Mouse (Mus musculus) MEL (cell line): ENCODE data around the gene Ermap. TPM values are rescaled to one million over a fixed set of nuclear protein-coding genes. Genes with fewer than 3 reads are reported as not detected.

Experiments
- DNase-seq: peaks from one replicate; pipeline ENCODE4 v3.0.0; 2011; ENCODE audit warnings: low read depth, low spot score
- H3K27ac ChIP-seq: 2 replicates; pipeline ENCODE4 v1.5.1; 2012; ENCODE audit warnings: low read depth, mild to moderate bottlenecking, control low read depth, low read length, moderate library complexity; ENCODE audit not compliant: control insufficient read depth
- H3K27me3 ChIP-seq, 2 experiments: fragments of 150-350 bp in 1 of 2; sonication (generic) in 1 of 2; 2 replicates each; pipeline ENCODE4 v1.6.1; 2012; ENCODE audit warnings: low read length in 2 of 2, mild to moderate bottlenecking in 2 of 2, improper control_type of control experiment in 1 of 2, moderate library complexity in 1 of 2; ENCODE audit not compliant: insufficient read depth in 2 of 2, control insufficient read depth in 1 of 2
- H3K36me3 ChIP-seq, 2 experiments: 2 replicates each; pipeline ENCODE4 v1.6.1; 2012 to 2014; ENCODE audit warnings: low read length in 2 of 2, improper control_type of control experiment in 1 of 2, inconsistent platforms in 1 of 2, mild to moderate bottlenecking in 1 of 2; ENCODE audit not compliant: insufficient read depth in 2 of 2, control insufficient read depth in 1 of 2
- H3K4me1 ChIP-seq, 2 experiments: fragments of 150-350 bp in 1 of 2; sonication (generic) in 1 of 2; 2 replicates each; pipeline ENCODE4 v1.6.1; 2012; ENCODE audit warnings: low read length in 2 of 2, improper control_type of control experiment in 1 of 2, mild to moderate bottlenecking in 1 of 2; ENCODE audit not compliant: insufficient read depth in 2 of 2, control insufficient read depth in 1 of 2
- H3K4me3 ChIP-seq, 2 experiments: fragments of 150-350 bp in 1 of 2; sonication (generic) in 1 of 2; 2 replicates each; pipeline ENCODE4 v1.5.1; 2012; ENCODE audit warnings: low read depth in 2 of 2, low read length in 2 of 2, mild to moderate bottlenecking in 2 of 2, moderate library complexity in 2 of 2, control low read depth in 1 of 2, improper control_type of control experiment in 1 of 2; ENCODE audit not compliant: control insufficient read depth in 1 of 2, insufficient read depth in 1 of 2
- H3K79me2 ChIP-seq: 2 replicates; pipeline ENCODE4 v1.6.1; 2012; ENCODE audit warnings: mild to moderate bottlenecking, low read length, moderate library complexity; ENCODE audit not compliant: control insufficient read depth, poor library complexity, insufficient read depth
- H3K9ac ChIP-seq: 2 replicates; pipeline ENCODE4 v1.6.1; 2012; ENCODE audit warnings: low read depth, mild to moderate bottlenecking, control low read depth, low read length, moderate library complexity; ENCODE audit not compliant: control insufficient read depth, poor library complexity, severe bottlenecking
- H3K9me3 ChIP-seq: fragments of 150-350 bp; sonication (generic); replicated peaks from 2 replicates; pipeline ENCODE4 v1.6.1; 2012; ENCODE audit warnings: mild to moderate bottlenecking, low read length, improper control_type of control experiment, moderate library complexity; ENCODE audit not compliant: insufficient read depth
- BHLHE40 ChIP-seq: IDR thresholded peaks from 2 replicates; pipeline ENCODE4 v1.6.1; 2012; ENCODE audit warnings: low read depth, mild to moderate bottlenecking, inconsistent platforms, low read length, improper control_type of control experiment, borderline replicate concordance
- CHD1 ChIP-seq: IDR thresholded peaks from 2 replicates; pipeline ENCODE4 v1.6.1; 2012; ENCODE audit warnings: low read depth, mild to moderate bottlenecking, inconsistent platforms, low read length, improper control_type of control experiment
- CHD2 ChIP-seq: IDR thresholded peaks from 2 replicates; pipeline ENCODE4 v1.6.1; 2011; ENCODE audit warnings: low read length, improper control_type of control experiment
- CTCF ChIP-seq, 3 experiments: IDR thresholded peaks in 2 of 3; conservative IDR thresholded peaks in 1 of 3; 2 replicates each; pipeline ENCODE4 v1.5.1; 2011 to 2012; ENCODE audit warnings: low read length in 3 of 3, low read depth in 2 of 3, mild to moderate bottlenecking in 2 of 3, improper control_type of control experiment in 1 of 3, inconsistent platforms in 1 of 3, mixed read lengths in 1 of 3, moderate library complexity in 1 of 3; ENCODE audit not compliant: control insufficient read depth in 1 of 3, insufficient read depth in 1 of 3, poor library complexity in 1 of 3, severe bottlenecking in 1 of 3
- ELF1 ChIP-seq: IDR thresholded peaks from 2 replicates; pipeline ENCODE4 v1.6.1; 2014; ENCODE audit warnings: low read depth, mild to moderate bottlenecking, inconsistent platforms, low read length, improper control_type of control experiment, moderate library complexity
- EP300 ChIP-seq, 2 experiments: IDR thresholded peaks; 2 replicates each; pipeline ENCODE4 v1.6.1; 2011; ENCODE audit warnings: improper control_type of control experiment in 2 of 2, low read length in 2 of 2, low read depth in 1 of 2, mild to moderate bottlenecking in 1 of 2
- GATA1 ChIP-seq: IDR thresholded peaks from 2 replicates; pipeline ENCODE4 v1.6.1; 2011; ENCODE audit warnings: low read depth, low read length, improper control_type of control experiment
- HCFC1 ChIP-seq: IDR thresholded peaks from 2 replicates; pipeline ENCODE4 v1.6.1; 2012; ENCODE audit warnings: low read depth, mild to moderate bottlenecking, inconsistent platforms, low read length, improper control_type of control experiment, moderate library complexity
- KAT2A ChIP-seq: conservative IDR thresholded peaks from 2 replicates; pipeline ENCODE4 v1.6.1; 2012; ENCODE audit warnings: low read depth, low read length, improper control_type of control experiment, inconsistent platforms
- MAFK ChIP-seq: IDR thresholded peaks from 2 replicates; pipeline ENCODE4 v1.6.1; 2011; ENCODE audit warnings: low read depth, mild to moderate bottlenecking, low read length, improper control_type of control experiment, borderline replicate concordance
- MAX ChIP-seq: IDR thresholded peaks from 2 replicates; pipeline ENCODE4 v1.6.1; 2011; ENCODE audit warnings: low read length, improper control_type of control experiment
- MXI1 ChIP-seq: IDR thresholded peaks from 2 replicates; pipeline ENCODE4 v1.6.1; 2011; ENCODE audit warnings: mild to moderate bottlenecking, low read depth, low read length, improper control_type of control experiment
- MYB ChIP-seq: IDR thresholded peaks from 2 replicates; pipeline ENCODE4 v1.6.1; 2011; ENCODE audit warnings: mild to moderate bottlenecking, low read depth, low read length, improper control_type of control experiment
- POLR2AphosphoS2 ChIP-seq: IDR thresholded peaks from 2 replicates; pipeline ENCODE4 v1.6.1; 2011; ENCODE audit warnings: low read length, improper control_type of control experiment
- POLR2AphosphoS5 ChIP-seq: IDR thresholded peaks from 2 replicates; pipeline ENCODE4 v1.6.1; 2012; ENCODE audit warnings: low read depth, borderline replicate concordance, mild to moderate bottlenecking, inconsistent platforms, low read length, moderate library complexity, mixed read lengths
- RAD21 ChIP-seq: IDR thresholded peaks from 2 replicates; pipeline ENCODE4 v1.6.1; 2011; ENCODE audit warnings: mild to moderate bottlenecking, low read depth, low read length, improper control_type of control experiment
- RCOR1 ChIP-seq: IDR thresholded peaks from 2 replicates; pipeline ENCODE4 v1.6.1; 2012; ENCODE audit warnings: low read depth, mild to moderate bottlenecking, inconsistent platforms, low read length, improper control_type of control experiment
- SIN3A ChIP-seq: IDR thresholded peaks from 2 replicates; pipeline ENCODE4 v1.6.1; 2012; ENCODE audit warnings: low read length, improper control_type of control experiment, inconsistent platforms
- TBP ChIP-seq: IDR thresholded peaks from 2 replicates; pipeline ENCODE4 v1.8.0; 2011; ENCODE audit warnings: low read depth, low read length, improper control_type of control experiment
- TCF12 ChIP-seq: IDR thresholded peaks from 2 replicates; pipeline ENCODE4 v1.6.1; 2014; ENCODE audit warnings: low read depth, mild to moderate bottlenecking, inconsistent platforms, low read length, improper control_type of control experiment, moderate library complexity
- ZC3H11A ChIP-seq: IDR thresholded peaks from 2 replicates; pipeline ENCODE4 v1.6.1; 2012; ENCODE audit warnings: low read depth, mild to moderate bottlenecking, inconsistent platforms, low read length, improper control_type of control experiment
- ZNF384 ChIP-seq: IDR thresholded peaks from 2 replicates; pipeline ENCODE4 v1.6.1; 2012; ENCODE audit warnings: low read depth, mild to moderate bottlenecking, inconsistent platforms, low read length, improper control_type of control experiment
- polyA plus RNA-seq, 2 experiments: library from polyadenylated mRNA; stranded (reverse) in 1 of 2; unstranded in 1 of 2; fragments of >175 nt in 1 of 2; fragments of >200 nt in 1 of 2; gene quantifications; 2 replicates each; pipeline versions ENCODE4 v1.2.1 to v1.2.4; 2012; ENCODE audit warnings: low replicate concordance in 2 of 2, low read depth in 1 of 2; ENCODE audit not compliant: insufficient read length in 2 of 2, insufficient read depth in 1 of 2, missing spikeins in 1 of 2
- total RNA-seq: library from RNA; depleted of rRNA; stranded (reverse); fragments of 300-350 nt; gene quantifications from 2 replicates; pipeline ENCODE4 v1.2.3, GENCODE M21; 2012

The Ermap gene
- total and polyA plus RNA-seq, 3 experiments, result 44.1 to 247 (median 138) TPM

DNA sequence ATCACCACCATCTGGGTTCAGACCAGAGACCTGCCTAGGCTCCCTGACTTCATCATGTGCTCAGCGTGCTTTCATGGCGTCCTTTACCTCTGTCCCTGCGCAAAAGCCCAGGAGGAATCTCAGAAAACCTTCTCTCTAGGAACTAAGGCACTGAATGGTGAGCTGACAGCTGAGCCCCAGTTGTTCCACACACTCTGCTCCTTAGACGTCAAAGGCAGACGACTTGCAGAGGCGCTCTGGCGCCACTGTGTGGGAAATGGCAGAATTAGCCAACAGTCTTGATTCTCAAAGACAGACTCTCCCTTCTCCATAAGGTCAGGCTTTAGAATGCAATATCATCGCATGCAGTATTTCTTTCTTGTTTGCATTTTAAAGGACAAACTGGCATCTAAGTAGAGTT is 14.9 kb upstream of the Ermap start (continued):
- no peak for TF ChIP-seq TBP
- TF ChIP-seq MAX, result no peak
- TF ChIP-seq ELF1, result no peak
- no peak for TF ChIP-seq TCF12
- TF ChIP-seq RAD21, result peak; percentile 97
- peak; percentile 65; the same call in 1 of the 2 replicates for TF ChIP-seq SIN3A
- no peak for TF ChIP-seq POLR2AphosphoS2
- TF ChIP-seq MAFK, result no peak
- TF ChIP-seq HCFC1, result no peak
- TF ChIP-seq CHD2, result no peak

DNA sequence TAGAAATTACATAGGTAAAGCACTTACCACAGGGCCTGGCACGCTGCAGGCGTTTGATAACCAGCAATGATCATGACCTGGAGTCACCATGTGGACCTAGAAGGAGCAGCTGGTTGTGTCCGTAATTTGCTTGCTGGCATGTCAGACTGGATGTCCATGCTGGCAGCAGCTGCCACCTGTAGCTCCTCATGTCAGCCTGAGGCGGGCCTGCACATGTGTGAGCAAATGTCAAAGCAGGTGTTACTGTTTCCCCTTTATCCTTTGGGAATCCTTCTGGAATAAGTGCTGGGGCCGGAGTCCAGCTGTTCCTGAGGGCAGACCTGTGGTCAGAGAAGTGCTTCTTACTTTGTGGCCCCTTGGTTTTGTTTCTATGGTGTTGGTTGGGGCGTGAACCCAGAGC is 8.3 kb upstream of the Ermap start:
- Histone ChIP-seq H3K4me3 (no peak overlapping the region), H3K9ac (no peak overlapping the region), H3K9me3 (no peaks in the 10 kb centered on the region), H3K27me3 (no peaks in the 10 kb centered on the region), H3K4me1 (peaks cover 12 to 19% of the 10 kb centered on the region in 2 experiments), H3K36me3 (peaks cover 0 to 22% of the 10 kb centered on the region in 2 experiments; a peak in 2 of 4 replicates), H3K79me2 (peaks cover 5% of the 10 kb centered on the region; the same call in 1 of the 2 replicates), H3K27ac (no peak overlapping the region)
- no peak for DNase-seq
- no peak for TF ChIP-seq GATA1
- TF ChIP-seq SIN3A, result no peak
- TF ChIP-seq POLR2AphosphoS5, result no peak
- TF ChIP-seq EP300 (IDR thresholded peaks at IDR 0.05; ENCODE audit: low read depth in 1 of 2, low read length in 2 of 2), result no peak
- no peak for TF ChIP-seq KAT2A
- no peak for TF ChIP-seq MXI1
- no peak for TF ChIP-seq MYB
- no peak for TF ChIP-seq TBP
- TF ChIP-seq TCF12, result no peak
- TF ChIP-seq CHD1, result no peak
- TF ChIP-seq RAD21, result no peak
- TF ChIP-seq CTCF (IDR thresholded peaks at IDR 0.05 in 2 of 3, conservative IDR thresholded peaks at IDR 0.05 in 1 of 3; ENCODE audit: control insufficient read depth in 1 of 3, insufficient read depth in 1 of 3, low read depth in 2 of 3, low read length in 3 of 3, poor library complexity in 1 of 3, severe bottlenecking in 1 of 3), result no peak
- TF ChIP-seq RCOR1, result no peak
- no peak for TF ChIP-seq BHLHE40
- no peak for TF ChIP-seq ZNF384
- no peak for TF ChIP-seq HCFC1
- TF ChIP-seq ELF1, result no peak
- TF ChIP-seq MAX, result no peak
- TF ChIP-seq MAFK, result no peak
- no peak for TF ChIP-seq ZC3H11A
